Mouse (Mus musculus) urinary bladder, postnatal 36 days (tissue): Measurements from ENCODE around the gene Anapc16.
A peak's percentile ranks its signal among the peaks of the same experiment; 100 is the strongest.

ENCODE experiments used
- DNase-seq, 2 experiments: peaks; one replicate each; pipeline ENCODE4 v3.0.0; 2022; ENCODE audit warnings: low spot score in 2 of 2, mixed read lengths in 1 of 2

Gene Anapc16

DNA sequence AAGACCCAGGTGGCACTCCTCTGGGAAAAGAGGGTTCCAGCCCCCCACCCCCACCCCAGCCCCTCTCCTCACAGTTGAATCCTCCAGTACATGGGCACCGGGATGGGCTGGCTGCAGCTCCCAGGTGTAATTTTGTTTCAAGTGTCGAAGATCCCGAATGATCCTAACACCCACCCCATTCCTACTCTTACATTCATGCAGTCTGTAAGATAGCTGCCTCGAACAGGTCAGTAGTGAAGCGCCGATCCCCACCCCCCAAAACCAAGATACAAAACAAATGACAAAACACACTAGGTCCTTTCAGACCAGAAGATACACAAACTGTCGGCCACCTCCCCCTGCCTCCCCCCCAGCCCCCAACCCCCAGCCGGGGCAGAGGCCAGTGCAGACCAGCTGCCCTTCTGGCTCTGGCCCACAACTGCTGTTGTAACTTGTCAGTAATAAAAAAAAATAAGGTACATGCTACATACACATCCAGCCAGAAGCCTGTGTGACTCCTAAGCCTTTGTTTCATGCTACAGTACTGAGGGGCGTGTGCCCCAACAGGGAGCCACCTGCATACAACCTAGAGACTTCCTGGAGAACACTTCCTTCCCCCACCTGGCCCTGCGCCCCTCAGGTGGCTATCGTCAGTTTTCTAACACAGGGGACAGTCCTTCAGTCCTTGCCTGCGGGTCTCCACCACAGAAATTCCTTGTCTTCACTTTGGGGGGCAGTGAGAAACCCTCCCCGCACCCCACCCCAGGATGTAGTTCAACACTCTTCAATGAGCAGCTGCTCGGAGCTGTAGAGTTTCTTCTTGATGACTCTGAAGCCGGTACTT is 52.9 kb downstream of the Anapc16 start:
- DNase-seq = no peak

DNA sequence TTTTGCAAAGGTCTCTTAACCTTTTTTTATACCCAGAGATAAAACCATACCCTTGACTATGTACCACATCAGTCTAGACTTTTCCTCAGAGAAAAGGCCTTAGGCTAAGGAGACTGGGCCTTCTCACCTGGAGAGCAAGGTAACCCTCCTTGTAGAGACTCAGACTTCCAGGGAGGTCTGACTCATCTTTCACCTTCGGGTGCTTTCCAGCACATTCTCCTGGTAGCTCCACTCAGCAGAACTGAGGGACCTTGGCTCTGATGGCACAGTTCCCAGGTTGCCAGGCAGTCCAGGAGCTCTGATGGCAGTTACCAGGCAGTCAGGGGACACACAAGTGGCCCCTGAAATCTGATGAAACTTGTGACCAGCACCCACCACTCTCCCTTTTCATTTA is 53.7 kb downstream of the Anapc16 start:
- no peak for DNase-seq

DNA sequence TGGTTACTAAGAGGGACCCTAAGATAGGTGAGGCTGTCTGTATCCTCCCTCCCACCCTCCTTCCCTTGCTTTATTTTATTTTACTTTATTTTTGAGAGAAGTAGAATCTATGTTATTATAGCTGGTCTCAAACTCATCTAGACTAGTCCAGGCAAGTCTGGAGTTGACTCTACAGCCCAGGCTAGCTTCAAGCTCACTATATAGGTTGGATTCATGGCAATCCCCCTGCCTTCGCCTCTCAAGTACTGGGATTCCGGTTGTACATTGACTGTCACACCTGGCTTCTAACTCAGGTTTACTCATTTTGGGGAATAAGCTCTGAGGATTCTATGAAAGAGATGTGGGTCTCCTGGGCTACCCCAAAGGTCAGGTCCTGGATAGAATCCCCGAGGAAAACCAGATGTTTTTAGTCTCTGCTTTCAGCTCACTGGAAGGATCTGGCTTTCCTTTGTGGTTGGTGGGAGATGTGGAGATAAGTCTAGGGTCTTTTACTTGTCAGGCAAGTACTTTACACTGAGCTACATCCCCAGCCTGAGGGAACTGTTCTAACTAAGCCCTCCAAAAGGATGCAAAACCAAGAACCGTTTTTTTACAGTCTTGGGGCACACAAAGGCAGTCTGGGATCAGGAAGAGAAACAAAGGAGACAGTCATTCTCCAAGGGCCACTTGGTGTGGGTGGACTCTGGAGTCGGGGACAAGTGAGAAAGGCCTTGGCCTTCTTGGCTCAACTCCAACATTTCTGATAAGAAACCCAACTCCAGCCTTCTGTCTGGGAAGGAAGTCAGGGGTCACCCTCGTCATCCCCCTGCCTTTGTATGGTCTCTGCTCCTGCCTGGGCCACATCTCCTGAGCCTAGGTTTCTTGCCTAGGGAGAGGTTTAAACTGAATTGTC is 54.3 kb downstream of the Anapc16 start:
- DNase-seq = peak in 1 of 2 experiments; percentile 40

DNA sequence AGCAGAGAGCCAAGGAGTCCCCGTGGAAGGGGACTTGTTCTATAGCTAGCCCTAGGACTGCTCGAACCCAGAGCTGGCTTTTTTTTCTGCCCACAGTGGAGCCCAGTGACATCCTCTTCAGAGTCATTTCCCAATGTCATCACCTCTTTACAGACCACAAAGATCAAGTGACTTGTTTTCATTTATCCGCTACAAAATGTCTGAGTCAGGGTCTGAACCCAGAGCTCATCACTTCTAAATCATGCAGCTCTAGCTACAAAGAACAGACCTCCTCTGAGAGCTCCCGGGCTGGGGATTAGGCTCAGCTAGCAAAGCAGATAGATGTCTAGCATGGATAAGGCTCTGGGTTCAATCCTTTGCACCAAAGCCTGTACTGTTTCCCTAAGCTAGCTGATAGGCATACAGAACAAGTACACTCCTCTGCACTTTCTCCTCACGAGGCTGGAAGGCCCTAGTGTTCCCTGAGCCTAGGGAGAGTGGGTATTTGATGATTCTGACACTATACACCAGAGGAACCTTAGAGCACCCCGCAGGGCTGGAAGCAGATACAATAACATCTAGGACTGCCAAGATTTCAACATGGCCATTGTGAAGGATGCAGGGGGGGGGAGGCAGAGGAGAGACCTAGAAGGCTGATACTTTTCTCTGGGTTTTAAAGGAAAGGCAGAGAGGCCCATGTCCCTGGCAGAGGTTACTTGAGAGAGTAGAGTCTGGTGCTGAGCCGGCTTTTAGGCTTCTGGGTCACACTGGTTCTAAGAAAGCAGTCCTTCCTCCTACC is 55.5 kb downstream of the Anapc16 start:
- DNase-seq = no peak

DNA sequence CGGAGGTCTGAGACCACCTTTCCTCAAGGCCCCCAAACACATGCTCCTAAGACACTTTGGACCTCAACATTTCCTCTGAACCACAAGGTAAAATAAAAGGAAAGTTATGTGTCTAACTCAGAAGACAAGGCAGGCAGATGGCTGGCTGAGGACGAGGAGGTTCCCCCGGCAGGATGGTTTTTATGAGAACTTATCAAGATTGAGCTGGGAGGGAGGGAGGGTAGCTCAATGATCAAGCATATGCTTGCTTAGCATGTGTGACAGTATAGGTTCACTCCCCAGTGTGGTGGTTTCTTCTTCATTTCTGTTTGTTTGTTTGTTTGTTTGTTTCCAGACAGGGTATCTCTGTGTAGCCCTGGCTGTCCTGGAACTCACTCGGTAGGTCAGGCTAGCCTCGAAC is 56.6 kb downstream of the Anapc16 start:
- DNase-seq = no peak

DNA sequence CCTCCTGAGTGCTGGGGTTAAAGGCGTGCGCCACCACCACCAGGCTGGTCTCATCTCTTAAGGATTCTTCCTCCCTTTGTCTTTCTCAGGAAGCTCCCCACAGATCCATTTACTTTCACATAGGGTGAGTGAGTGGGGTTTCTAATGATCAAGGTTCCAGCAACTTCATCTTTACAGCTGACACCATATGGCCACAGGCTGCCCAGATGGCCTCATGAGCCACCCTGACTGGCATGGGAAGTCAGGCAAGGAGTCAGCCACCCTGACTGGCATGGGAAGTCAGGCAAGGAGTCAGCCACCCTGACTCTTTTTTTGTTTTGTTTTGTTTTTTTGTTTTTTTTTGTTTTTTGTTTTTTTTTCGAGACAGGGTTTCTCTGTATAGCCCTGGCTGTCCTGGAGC is 57.5 kb downstream of the Anapc16 start:
- no peak for DNase-seq

DNA sequence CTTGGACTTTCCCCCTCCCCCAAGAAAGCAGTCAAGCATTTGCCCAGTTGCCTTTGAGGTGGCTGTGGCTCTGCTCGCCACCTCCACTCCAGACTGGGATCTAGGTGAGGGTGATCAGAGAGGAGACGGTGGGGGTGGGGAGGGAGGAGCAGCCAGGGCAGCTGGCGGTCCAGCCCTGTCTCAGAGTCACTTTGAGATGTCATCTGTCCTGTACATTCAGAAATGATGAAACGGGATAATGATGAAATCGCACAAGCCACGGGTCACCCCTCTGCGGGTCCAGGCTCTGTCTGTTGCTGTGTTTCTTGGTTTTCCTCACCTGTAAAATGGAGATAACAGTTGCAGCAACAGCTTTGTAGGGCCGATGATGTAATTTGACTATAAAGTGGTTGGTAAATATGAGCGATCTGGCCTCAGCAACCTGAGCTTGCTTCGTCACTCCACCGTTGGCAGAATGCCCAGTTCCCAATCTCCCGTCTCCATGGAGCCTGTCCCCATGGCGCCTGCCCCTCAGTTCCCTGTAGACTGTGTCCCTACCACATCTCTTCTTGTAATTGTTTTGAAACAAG is 59.4 kb downstream of the Anapc16 start:
- DNase-seq = peak; percentile 70 to 86

DNA sequence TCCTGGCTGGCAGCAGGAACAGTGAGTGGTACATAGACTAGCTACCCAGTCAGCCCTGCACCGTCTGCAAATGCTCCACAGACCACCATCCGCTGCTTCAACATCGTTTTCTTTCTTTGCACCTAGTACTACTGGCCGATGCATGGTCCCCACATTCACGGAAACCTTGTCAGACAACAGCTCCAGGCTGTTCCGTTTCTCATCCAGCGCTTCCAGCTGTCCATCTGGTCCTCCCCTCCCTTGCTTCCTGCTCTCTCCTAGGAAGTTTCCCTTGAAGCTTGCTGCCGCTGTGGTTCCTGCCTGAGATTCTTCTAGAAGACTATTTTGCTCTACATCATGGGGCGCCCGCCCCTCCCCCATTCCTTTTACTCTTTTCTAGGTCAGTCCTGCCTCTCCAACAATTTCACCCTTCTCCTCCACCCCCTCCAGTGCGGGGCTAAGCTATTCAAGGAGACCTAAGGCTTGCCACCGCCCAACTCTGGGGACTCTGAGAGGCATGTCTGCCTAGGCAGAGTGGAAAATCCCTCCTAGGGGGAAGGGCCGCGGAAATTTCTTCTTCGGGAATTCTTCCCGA is 60.0 kb downstream of the Anapc16 start:
- no peak for DNase-seq

DNA sequence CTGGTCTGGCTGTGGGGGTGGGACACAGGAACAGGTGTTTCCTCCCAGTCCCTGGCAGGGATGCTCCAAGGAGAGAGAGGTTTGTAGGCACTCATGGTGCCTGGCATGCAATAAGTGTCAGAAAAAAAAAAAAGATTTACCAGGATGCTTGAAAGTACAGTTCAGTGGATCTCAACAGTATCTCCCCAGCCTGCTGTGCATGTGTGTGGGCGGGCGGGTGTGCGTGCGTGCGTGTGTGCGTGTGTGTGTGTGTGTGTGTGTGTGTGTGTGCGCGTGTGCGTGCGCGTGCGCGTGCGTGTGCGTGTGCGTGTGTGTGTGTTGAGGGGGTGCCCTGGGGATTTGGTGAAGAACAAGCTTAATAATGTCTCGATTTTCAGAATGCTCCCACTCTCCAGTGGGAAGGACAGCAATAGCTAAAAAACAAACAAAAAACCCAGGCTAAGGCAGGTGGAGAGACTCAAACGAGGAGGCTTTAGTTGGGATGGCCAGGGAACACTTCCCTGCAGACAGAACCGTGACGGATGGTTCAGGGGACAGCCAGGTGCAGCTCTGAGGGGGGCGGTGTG is 60.6 kb downstream of the Anapc16 start:
- DNase-seq = no peak

DNA sequence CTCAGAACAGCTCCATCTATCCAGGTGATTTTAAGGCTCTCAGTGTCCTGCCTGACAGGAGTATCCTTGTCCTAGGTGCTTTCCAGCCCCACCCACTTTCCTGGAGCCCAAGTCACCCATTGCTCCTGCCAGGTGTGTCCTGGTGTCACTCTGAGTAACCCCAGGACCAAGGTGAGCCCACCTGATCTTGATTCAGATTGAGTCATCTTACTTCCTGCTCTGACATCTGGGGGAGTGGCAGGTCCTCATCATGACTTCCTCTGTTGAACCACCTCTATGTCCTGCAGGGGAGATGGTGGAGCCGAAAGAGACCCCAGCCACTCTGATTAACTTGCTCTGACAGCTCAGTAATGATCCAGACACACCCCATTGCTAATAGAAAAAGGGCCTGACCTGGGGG is 63.9 kb downstream of the Anapc16 start:
- no peak for DNase-seq

DNA sequence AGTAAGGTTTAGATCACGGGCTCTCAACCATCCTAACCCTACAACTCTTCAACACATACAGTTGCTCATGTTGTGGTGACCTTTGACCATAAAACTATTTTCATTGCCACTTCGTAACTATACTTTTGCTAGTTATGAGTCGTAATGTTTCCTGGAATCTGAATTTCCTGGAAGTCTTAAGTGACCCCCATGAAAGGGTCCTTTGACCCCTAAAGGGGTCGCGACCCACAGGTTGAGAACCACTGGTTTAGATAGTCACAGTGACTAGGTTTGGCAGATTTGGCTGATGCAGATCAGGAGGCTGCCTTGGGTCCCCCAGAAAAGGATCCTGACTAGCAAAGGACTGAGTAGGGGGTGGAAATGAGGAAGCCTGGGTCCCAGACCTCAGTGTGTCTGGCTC is 64.3 kb downstream of the Anapc16 start:
- DNase-seq = no peak
